Mouse (Mus musculus): Measurements from ENCODE around the gene Mamstr. TPM values are rescaled to one million over a fixed set of nuclear protein-coding genes. Genes with fewer than 3 reads are reported as not detected.
A peak's percentile ranks its signal among the peaks of the same experiment; 100 is the strongest.

The Mamstr gene
- 1 to 10 TPM; 2.2 to 2.6 TPM for total RNA-seq (2021)
- long read RNA-seq, experiment 1, partial matches to known transcripts: 1 of 2 reads
- long read RNA-seq, experiment 1, other reads (novel, unspliced or antisense): 1 of 2 reads
- long read RNA-seq, experiment 2: 0 reads

DNA sequence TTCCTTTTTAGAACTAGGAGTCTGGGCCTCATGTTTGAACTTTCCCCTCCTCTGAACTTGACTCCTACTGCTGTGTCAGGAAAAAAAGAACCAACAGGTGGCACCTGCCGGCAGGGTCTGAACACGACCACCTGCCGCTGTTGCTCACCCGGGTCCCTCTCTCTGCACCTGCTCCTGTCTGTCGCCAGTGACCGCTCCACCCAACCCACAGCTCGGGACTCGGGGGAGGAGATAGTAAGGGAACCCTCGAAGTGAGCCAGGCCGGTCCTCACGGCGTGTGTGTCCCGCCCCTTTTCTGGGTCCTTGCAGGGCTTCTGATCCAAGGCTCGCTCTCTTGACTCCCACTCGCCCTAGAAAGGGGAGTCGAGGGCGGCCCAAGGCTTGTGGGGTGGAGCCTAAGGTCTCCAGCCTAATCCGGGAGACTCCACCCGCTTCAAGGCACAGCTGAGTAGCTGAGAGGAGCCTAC lies at the start of gene Mamstr:
Mamstr (plus strand) TSS at position 417 of the 467 bp plus-strand sequence.
- intact Hi-C loops (cut with DNase I): loop anchor here (5.0 kb wide), 1 partner anchor 58 kb away; the partner anchor contains the start of gene Car11

DNA sequence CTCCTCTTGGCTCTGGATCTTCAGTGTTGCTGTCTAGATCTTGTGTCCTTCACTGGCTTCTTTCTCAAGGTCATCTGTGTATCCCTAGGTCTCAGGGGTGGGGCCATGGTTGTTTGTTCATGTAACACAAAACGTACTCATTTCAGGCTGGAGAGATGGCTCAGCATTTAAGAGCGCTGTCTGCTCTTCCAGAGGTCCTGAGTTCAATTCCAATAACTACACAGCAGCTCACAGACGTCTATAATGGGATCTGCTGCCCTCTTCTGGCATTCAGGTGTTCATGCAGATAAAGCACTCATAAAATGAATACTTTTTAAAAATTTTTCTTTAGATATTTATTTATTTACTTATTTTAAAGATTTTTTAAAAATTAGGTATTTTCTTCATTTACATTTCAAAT lies 48.9 kb upstream of the Mamstr start:
- intact Hi-C loops (cut with DNase I): no loop called here
- DNase-seq (ENCODE audit: low spot score in 2 of 2): no peak

More for the DNA sequence above, at the start of gene Mamstr:
- no peak for DNase-seq (ENCODE audit: low spot score in 2 of 2)

DNA sequence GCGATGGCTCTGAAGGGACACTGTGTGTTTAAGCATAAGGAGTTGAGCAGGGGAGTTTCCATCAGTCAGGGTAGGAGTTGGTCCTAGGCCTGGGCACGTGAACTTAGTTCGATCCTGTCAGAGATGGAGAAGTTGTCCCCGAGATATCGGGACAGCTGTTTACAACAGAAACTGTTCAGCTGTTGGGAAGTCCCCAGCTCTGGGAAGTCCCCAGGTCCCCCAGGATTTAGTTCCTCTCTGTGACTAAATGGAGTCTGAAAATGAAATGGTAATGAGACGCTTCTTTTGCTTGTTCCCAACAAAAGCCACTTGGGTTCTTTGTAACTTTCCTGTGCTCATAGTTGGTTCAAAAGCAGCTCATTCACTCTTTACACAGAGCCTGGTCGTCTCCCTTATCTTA lies 47.9 kb upstream of the Mamstr start:
- intact Hi-C loops (cut with DNase I): no loop called here
- no peak for DNase-seq (ENCODE audit: low spot score in 2 of 2)

DNA sequence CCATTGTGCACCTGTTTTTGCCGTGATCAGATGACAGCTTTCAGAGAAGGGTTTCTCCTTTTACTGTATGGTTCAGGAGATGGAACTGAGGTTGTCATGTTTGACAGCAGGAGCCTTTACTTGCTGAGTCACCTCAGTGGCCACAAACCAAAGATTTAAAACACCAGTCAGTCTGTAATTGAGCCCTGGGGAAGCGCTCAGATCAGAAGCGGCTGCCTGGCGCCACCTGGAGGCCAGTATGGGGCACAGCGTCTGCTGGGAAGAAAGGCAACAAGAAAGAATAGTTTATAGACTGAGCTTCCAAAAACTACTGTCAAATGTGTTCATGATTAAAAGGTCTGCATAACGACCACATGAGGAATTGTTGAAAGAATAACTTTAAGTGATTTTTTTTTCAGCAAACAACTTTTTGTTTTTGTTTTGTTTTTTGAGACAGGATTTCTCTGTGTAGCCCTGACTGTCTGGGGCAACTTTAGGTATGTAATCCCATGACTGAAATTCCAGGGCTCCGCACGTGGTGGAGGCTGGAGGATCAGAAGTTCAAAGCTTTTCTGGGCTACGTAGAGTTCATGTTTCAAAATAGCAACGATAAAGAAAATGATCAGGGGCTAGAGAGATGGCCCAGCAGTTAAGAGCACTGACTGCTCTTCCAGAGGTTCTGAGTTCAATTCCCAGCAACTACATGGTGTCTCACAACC lies 46.5 kb upstream of the Mamstr start:
- peak; percentile 69 to 81 for DNase-seq (ENCODE audit: low spot score in 2 of 2)
- intact Hi-C loops (cut with DNase I): no loop called here

DNA sequence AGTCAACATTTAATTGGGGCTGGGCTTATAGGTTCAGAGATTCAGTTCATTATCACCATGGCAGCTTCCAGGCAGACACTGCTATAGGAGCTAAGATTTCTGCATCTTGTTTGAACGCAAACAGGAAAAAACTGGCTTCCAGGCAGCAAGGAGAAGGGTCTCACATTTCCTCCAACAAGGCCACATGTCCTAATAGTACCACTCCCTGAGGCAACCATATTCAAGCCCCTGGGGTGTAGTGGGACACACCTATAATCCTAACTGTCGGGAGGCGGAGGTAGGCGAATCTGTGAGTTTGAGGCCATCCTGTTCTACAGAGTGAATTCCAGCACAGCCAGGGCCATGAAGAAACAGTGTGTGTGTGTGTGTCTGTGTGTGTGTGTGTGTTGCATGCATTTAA lies 44.6 kb upstream of the Mamstr start:
- DNase-seq (ENCODE audit: low spot score in 2 of 2): no peak
- intact Hi-C loops (cut with DNase I): loop anchor here (2.0 to 5.0 kb wide), 2 partner anchors 18 to 87 kb away; partner anchors contain the start of gene Ntn5

DNA sequence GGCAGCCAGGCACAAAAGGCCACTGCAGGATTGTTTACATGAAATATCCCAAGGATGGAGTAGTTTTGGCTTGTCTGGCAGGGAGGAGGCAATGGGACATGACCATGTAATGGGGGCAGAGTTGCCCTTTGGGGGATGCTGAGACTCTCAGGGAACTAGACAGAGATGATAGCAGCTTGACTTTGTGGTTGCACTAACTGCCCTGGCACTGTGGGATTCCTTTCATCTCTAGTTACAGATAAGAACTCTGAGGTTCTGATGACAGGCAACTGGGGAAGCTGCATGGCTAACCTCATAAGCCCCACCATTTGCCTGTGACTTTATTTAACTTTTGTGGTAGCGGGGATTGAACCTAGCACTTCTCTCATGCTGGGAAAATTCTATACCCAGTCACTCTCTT lies 43.7 kb upstream of the Mamstr start:
- intact Hi-C loops (cut with DNase I): loop anchor here (5.0 kb wide), 1 partner anchor 86 kb away; the partner anchor contains the start of gene Ntn5

DNA sequence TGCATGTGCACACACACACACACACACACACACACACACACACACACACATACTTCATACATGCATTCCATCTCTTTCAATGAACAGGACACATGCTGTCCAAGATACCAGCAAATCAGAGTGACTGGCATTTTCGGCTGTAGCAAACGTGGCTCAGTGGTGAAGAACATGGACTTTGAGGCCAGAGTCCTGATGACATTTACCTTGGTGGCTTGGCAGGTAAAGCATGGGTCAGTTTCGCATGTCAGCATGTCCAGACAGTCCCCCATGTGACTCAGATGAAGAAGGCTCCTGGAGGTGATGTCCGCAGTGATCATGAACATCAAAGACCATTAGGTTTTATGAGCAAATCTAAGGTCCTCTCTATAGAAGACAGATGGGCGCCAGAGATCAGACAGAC lies 42.8 kb upstream of the Mamstr start:
- intact Hi-C loops (cut with DNase I): loop anchor here (5.0 kb wide), 1 partner anchor 85 kb away; the partner anchor contains the start of gene Ntn5
- DNase-seq (ENCODE audit: low spot score in 2 of 2): no peak

More for the DNA sequence above, 43.7 kb upstream of the Mamstr start:
- DNase-seq (ENCODE audit: low spot score in 2 of 2): no peak

DNA sequence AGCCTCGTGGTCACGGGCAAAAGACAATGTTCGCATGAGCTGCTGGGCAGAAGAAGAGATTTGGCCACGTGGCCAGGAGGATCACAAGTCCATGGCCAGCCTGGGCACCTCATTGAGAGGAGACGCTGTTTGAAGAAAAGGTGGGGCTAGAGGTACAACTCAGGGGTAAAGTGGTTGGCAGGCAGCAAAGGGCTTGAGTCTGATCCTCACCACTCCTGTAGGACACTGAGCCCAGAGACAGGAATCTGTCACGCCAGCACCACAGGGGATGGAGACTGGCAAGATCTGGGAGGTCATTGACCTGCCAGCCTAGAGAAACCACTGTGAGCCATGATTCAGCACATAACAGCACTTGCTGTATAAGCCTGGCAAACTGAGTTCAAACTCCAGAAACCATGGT lies 42.2 kb upstream of the Mamstr start:
- intact Hi-C loops (cut with DNase I): loop anchor here (5.0 kb wide), 1 partner anchor 85 kb away; the partner anchor contains the start of gene Ntn5

DNA sequence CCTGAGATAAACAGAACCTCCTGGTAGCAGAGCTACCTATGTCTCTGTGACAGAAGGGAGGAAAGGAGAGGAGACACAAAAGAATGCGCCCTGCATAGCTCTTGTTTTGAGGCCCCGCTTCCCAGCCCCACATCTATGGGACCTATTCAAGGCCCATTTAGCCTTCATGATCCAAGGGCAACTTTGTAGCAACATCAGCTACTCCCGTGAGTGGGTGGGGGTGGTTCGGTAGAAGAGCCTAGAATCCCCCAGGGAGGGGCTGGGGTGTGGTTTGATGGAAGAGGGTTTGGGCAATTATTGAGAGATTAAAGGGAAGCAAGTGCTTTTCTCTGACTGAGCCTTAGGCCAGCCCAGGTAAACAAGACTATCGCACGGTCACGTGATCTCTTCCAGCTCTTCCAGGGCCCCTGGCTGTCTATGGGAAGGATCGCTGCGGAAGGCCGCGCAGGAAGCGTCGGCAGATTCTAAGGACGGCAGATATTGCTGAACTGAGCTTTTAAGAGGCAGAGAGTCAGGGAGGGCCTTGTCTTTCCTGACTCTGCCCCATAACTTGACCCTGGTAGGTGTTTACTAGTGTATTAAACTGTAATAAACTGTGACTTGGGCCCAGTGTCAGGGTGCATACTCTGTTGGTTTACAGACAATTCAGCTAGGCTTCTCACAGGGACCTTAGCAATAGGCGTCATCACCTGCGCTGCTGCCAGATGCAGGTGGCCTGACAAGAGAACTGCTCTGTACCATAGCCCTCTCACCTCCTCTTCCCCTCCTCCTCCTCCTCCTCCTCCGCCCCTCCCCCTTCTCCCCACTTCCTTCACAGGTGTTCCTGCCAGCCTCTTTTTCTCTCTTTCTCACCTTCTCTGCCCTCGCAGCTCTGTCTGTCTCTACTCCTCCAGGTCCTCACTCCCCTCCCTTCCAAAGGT lies 40.6 kb upstream of the Mamstr start:
- intact Hi-C loops (cut with DNase I): loop anchor here (5.0 kb wide), 1 partner anchor 83 kb away; the partner anchor contains the start of gene Ntn5
- no peak for DNase-seq (ENCODE audit: low spot score in 2 of 2)

More for the DNA sequence above, 42.2 kb upstream of the Mamstr start:
- no peak for DNase-seq (ENCODE audit: low spot score in 2 of 2)

DNA sequence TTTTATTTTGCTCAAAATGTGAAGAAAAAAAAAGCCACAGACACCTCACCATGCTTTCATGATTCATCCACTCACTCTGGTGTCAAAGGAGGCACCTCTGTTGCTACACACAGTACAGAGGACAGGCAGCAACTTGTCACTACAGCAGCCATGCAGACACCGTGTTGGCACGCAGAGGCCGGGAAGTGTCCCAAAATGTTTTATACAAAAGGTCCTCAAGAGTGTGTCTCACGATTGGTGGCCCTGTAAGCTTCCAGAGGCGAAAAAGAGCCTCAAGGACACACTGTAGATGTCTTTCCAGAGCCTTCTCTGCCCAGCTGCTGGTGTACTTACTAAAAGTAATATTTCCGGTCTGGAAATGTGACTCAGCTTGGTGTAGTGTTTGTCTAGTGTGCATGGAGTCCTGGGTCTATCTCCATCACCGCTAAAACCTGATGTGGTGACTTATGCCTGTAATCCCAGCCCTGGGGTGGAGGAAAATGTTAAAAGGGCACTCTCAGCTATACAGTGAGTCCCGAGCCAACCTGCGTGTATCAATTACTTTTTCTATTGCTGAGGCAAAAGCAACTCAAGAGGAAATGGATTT lies 34.0 kb upstream of the Mamstr start:
- DNase-seq (ENCODE audit: low spot score in 2 of 2): no peak
- intact Hi-C loops (cut with DNase I): loop anchor here (10.0 kb wide), 1 partner anchor 59 kb away; the partner anchor contains the start of gene Fut2

DNA sequence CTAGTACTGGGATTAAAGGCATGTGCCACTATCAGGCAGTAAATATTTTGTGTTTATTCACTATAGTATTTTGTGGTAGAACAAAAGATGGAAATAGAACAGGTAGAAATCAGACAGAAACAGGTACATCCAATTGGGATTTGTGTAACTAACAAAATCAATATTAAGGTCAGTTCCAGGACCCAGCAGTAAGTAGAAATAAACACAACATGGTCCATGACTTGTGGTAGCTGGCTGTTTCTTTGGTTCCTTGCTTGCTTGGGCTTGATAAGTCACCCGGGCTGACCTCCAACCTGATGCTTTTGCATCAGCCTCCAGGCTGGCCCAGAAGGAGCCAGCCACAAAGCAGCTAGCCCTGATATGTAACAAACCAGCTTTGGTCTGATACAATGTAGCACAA lies 30.3 kb upstream of the Mamstr start:
- intact Hi-C loops (cut with DNase I): loop anchor here (10.0 kb wide), 1 partner anchor 55 kb away; the partner anchor contains the start of gene Fut2
- DNase-seq (ENCODE audit: low spot score in 2 of 2): no peak

DNA sequence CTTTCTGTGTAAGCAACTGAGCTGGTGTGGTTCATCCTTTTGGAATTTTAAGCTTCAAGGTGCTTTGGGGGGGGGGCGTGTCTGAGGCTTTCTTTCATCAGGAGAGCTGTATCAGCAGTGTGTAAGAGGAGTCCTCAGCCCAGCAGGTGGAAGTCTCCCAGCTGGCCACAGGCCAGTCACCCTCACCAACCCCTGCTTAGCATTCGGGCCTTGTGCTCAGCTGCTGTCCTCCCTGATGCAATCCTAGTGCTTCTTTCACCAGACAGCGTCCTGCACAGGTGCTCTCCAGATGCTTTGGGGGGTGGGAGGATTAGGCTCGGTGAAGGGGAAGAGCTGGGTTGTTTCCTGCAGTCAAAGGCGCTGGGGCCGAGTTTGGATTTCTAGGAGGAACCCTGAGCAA lies 23.5 kb upstream of the Mamstr start:
- DNase-seq (ENCODE audit: low spot score in 2 of 2): no peak
- intact Hi-C loops (cut with DNase I): no loop called here

DNA sequence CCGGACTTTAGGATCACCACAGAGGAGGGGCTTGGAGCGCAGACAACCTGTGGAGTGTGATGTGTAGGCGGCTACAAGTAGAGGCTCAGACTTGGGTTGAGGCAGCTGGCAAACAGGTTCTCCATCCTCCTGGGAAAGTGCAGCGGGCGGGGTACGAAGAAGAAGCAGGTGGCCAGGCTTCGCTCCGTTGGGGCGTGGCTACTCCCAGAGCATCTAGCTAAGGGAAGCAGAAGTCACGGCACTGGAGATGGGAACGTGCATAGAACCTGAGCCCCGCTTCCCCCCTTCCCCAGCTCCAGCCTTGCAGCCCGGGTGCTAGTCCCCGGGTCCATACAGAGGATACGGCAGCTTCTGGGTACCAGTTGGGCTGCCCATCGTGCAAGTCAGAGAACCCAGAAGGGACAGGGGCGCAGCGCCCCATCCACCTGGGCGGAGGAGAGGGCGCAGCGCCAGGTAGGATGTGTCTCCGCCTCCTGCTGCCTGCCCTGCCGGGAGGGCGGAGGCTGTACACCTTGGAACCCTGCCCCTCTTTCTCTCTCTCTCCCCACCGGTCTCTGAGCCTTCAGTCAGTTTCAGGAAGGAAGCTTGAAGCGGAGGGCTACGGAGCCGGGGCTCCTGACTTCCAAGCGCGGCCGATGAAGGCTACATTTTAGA lies 22.6 kb upstream of the Mamstr start, which contains the start of gene Fut1:
Fut1 (plus strand) TSS at position 248 of the 654 bp plus-strand sequence.
- DNase-seq (ENCODE audit: low spot score in 2 of 2): peak in 1 of 2 experiments; percentile 38

DNA sequence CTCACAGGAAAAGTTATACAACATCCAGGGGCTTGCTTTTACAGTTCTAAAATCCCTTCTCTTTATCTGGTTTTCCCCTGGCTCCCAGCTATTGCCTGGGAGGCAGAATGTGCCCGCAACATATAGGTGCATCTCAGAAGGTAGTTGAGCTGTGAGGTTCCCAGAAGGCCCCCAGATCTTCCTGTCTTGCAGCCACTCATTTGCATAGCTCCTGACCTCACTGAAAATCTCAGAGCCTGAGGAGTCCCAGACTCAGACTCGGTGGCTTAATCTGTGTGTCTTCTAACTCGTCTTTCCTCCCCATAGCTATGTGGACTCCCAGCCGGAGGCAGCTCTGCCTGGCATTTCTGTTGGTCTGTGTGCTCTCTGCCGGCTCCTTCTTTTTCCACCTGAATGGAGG lies 21.5 kb upstream of the Mamstr start:
- intact Hi-C loops (cut with DNase I): no loop called here

More for the DNA sequence above, 22.6 kb upstream of the Mamstr start, which contains the start of gene Fut1:
- intact Hi-C loops (cut with DNase I): no loop called here

DNA sequence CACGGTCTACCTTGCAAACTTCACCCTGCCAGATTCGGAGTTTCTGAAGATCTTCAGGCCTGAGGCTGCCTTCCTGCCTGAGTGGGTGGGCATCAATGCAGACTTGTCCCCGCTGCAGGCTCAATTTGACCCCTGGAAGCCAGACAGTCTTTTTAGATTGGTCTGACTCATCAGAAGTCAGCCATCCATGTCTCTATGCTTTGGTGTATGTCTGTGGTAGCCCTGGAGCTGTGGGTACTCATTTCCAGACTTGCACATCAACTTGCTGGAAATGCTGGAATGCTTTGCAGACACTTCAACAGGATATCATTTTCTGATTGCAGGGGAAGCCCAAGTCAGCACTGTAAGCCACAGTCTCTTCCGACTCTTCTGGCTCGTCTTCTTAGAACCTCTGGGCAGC lies 20.2 kb upstream of the Mamstr start:
- intact Hi-C loops (cut with DNase I): no loop called here
- no peak for DNase-seq (ENCODE audit: low spot score in 2 of 2)

More for the DNA sequence above, 21.5 kb upstream of the Mamstr start:
- DNase-seq (ENCODE audit: low spot score in 2 of 2): no peak

DNA sequence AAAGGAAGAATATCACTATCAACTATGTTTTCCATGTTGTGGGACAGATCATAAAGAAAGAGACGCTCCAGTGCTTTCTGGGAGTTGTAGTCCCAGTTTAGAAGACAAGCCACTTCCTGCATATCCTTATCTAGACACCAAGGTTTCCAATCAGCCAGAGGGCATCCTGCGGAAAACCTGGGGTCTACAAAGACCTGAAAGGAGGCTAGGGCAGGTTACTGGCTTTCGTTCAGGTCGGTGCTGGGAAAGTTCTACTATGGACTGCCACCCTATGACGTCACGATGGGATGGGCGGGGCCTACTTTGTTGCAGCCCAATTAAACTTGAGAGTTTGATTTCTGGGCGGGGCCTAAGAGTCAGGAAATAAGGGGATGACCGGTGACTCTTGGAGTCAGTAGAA lies 18.3 kb upstream of the Mamstr start, which contains the start of gene Izumo1:
Izumo1 (plus strand) TSS at position 369 of the 400 bp plus-strand sequence.
- DNase-seq (ENCODE audit: low spot score in 2 of 2): no peak
- intact Hi-C loops (cut with DNase I): no loop called here

DNA sequence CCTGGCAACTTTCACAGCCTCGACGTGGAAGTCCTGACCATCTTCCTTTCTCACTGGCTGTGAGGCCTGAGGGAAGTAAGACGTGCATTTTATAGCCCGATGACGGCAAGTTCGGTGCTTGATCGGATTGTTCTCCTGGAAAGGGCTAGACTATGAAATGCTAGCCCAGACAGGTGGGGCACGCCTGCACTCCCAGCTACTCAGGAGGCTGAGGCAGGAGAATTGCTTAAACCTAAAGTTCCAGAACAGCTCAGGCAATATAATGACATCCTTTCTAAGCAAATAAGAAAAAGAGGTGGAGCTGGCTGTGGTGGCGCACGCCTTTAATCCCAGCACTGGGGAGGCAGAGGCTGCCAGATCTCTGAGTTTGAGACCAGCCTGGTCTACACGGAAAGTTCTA lies 16.3 kb upstream of the Mamstr start:
- no peak for DNase-seq (ENCODE audit: low spot score in 2 of 2)
- intact Hi-C loops (cut with DNase I): no loop called here

DNA sequence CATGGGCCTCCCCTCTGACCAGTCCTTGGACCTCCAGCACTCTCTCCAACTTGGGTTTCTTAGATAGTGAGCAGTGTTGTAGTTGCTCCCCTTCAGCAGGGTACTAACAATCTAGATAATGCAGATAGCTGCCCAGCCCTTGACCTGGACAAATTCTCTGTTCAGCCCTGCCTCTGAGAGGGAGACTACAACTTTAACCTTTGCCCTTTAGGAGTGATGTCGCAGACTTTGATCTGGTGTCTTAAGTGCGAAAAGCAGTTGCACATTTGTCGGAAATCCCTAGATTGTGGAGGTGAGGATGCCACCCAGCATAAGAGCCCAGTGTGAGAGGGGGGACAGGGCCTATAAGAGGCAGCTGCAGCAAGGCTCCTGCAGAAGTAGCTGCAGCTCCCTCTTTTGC lies 15.1 kb upstream of the Mamstr start:
- intact Hi-C loops (cut with DNase I): no loop called here
- DNase-seq (ENCODE audit: low spot score in 2 of 2): no peak
